Mouse (Mus musculus) olfactory bulb, adult 2 months (tissue): Measurements from ENCODE around the gene Hsd3b5. TPM values are rescaled to one million over a fixed set of nuclear protein-coding genes. Genes with fewer than 3 reads are reported as not detected.

Experiments used
- polyA plus RNA-seq: library from polyadenylated mRNA; stranded (reverse); fragments of >200 nt; gene quantifications from 2 replicates; pipeline ENCODE4 v1.2.4, GENCODE M21; 2012; ENCODE audit warnings: low replicate concordance; ENCODE audit not compliant: missing spikeins, insufficient read depth, insufficient read length

Hsd3b5 gene
- polyA plus RNA-seq, 1 experiment = not detected

Other genes starting within 250 kb of the Hsd3b5 start
- not detected in 2 replicates for gene Zfp697, start 247.8 kb downstream of the Hsd3b5 start, polyA plus RNA-seq
- not detected in 2 replicates for gene Gm4450, start 173.1 kb downstream of the Hsd3b5 start, polyA plus RNA-seq
- gene Hsd3b4, start 119.7 kb downstream of the Hsd3b5 start, polyA plus RNA-seq = not detected in 2 replicates
- not detected in 2 replicates for gene Gm10681, start 41.4 kb downstream of the Hsd3b5 start, polyA plus RNA-seq
- gene Hsd3b2, start 94.3 kb upstream of the Hsd3b5 start, polyA plus RNA-seq = not detected in 2 replicates
- not detected in 2 replicates for gene Hsd3b3, start 132.9 kb upstream of the Hsd3b5 start, polyA plus RNA-seq
- not detected in 2 replicates for gene Hsd3b6, start 184.2 kb upstream of the Hsd3b5 start, polyA plus RNA-seq
- gene Hsd3b1, start 229.5 kb upstream of the Hsd3b5 start, polyA plus RNA-seq = not detected in 2 replicates